Mouse (Mus musculus) heart, postnatal 10 days (tissue): Measurements from ENCODE around the gene Polrmt. TPM values are rescaled to one million over a fixed set of nuclear protein-coding genes. Genes with fewer than 3 reads are reported as not detected.
"Not testable (repeated sequence)": the region's sequence is repeated elsewhere in the genome, so short reads cannot be mapped to it uniquely, and the experiment has no call there.

Source experiments
- DNase-seq, 2 experiments: peaks; one replicate each; pipeline ENCODE4 v3.0.0; 2021
- intact Hi-C: fragments of 180-260 bp; cut with DNase I; formaldehyde crosslinking; loops from one replicate; pipeline ENCODE4 v1.15.1; 2025
- total RNA-seq, 2 experiments: library from RNA; stranded (reverse); gene quantifications; 2 replicates each; pipeline ENCODE4 v1.2.3; 2021

Polrmt gene
- total RNA-seq, 2 experiments from 2014 or later: 36.3 to 54.4 TPM

DNA sequence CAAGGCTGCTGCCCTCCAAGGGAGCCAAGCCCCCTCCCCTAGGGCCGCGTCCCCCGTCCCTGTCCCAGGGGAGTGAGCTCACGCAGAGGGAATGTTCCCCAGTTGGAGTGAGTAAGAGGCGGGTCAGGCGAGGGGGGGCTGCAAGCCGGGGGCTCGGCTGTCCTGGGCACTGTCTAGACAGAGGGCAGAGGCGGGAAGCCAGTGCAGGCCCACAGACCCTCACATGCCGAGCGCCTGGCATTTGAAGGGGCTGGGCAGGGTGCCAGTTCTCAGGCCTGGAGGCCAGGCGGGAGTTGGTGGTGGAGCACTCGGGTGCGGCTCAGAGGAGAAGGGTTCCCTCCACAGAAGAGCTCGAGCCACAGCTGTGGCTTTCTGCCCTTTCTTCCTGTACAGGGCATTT is 31.6 kb upstream of the Polrmt start:
- intact Hi-C loops: no loop called here

DNA sequence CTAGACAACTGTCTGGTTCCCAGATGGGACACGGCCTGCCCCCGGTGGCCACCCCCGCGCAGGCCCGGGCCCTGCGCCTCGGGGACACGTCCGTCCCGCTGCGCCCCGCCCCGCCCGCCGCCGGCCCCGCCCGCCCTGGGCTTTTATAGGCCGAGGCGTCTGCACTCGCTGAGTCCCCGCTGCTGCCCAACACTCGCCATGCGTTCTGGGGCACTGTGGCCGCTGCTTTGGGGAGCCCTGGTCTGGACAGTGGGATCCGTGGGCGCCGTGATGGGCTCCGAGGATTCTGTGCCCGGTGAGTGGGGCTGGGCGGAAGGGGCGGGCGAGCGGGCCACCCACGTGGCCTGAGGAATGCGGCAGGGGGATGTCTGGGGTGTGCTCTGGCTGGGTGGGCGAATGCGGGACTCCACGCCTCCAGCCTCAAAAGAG is 30.7 kb upstream of the Polrmt start, which contains the start of gene Fstl3:
Gene Fstl3, plus strand, starts transcription at position 170 of the 429 bp plus-strand sequence.
- intact Hi-C loops: no loop called here

More for the DNA sequence above, 31.6 kb upstream of the Polrmt start:
- DNase-seq: peak; percentile 71 to 72

GRCm38 (mm10) chr10:79774486-79775279 is 28.3 kb upstream of the Polrmt start:
- intact Hi-C loops: no loop called here
- DNase-seq: no peak

More for the DNA sequence above, 30.7 kb upstream of the Polrmt start, which contains the start of gene Fstl3:
- peak; percentile 43 to 57 for DNase-seq

DNA sequence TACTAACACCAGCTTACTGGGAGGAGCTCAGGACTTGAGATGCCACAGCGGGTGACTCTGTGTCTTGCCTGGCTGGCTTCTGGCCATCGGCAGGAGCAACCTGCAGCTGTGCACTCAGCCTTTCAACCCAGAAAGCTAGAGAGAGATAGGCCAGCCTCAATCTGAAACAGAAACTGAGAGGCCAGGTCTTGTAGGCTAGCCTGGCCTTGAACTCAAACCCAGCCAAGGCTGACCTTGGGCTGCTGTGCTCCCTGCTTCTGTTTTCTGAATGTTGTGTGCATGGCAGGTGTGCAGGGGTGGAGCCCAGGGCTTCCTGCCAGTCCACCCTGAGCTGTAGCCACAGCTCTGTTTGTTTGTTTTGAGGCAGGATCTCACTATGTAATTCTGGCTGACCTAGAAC is 26.8 kb upstream of the Polrmt start:
- no peak for DNase-seq
- intact Hi-C loops: no loop called here

DNA sequence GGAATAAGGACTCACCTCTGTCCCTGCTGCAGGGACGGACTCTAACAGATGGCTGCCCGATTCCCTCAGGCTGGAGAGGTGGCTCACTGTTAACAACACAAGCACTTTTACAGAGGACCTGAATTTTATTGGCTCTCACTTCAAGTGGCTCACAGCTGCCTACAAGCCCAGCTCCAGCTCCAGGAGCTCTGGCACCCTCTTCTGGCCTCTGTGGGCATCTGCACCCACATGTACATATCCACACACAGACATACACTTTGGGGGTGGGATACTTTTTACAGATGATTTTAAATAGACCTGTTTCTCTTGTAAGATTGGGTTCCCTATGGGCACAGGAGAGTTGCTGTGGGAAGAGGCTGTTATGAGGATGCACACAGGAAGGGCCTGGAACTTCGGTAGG is 25.9 kb upstream of the Polrmt start:
- no peak for DNase-seq
- intact Hi-C loops: no loop called here

DNA sequence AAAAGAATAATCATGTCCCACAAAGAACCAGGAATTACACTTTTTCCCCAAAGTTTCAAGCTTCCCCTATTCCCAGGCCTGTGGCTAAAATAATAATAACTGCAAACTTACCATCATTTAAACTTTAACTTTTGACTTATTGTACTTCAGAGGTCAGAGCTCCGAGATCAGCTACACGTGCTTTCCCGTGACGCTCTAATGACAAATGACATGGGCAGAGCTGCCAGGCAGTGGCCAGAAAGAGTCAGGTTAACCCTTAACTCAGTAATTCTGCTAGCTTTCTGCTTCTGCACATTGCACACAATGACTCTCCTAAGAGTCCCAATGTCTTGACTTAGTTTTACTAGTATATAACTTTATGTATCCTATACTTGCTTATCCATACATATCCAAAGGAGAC is 22.9 kb upstream of the Polrmt start:
- intact Hi-C loops: loop anchor here (2.0 kb wide), 1 partner anchor 43 kb away; no protein-coding TSS in a partner anchor

DNA sequence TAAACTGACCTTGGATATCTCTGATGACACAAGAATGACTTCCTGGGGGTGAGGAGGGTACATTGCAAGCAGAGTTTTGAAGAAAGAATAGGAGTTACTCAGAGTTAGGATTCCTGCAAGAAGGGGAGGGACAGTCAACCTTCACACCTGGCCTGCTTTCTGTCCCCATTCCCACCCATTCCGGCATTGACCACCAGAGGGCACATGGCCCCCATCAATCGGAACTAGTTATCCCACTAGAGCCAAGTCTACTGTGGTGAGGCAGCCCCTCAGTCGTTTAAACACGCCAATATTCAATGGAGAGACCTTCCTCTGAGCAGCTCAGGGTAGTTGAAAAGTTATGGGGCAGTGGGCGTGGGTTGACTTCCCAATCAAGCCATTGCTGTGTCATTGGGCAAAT is 22.0 kb upstream of the Polrmt start:
- peak; percentile 79 to 84 for DNase-seq
- intact Hi-C loops: loop anchor here (1.0 to 2.0 kb wide), 2 partner anchors 20 to 44 kb away; no protein-coding TSS in a partner anchor

More for the DNA sequence above, 22.9 kb upstream of the Polrmt start:
- no peak for DNase-seq

DNA sequence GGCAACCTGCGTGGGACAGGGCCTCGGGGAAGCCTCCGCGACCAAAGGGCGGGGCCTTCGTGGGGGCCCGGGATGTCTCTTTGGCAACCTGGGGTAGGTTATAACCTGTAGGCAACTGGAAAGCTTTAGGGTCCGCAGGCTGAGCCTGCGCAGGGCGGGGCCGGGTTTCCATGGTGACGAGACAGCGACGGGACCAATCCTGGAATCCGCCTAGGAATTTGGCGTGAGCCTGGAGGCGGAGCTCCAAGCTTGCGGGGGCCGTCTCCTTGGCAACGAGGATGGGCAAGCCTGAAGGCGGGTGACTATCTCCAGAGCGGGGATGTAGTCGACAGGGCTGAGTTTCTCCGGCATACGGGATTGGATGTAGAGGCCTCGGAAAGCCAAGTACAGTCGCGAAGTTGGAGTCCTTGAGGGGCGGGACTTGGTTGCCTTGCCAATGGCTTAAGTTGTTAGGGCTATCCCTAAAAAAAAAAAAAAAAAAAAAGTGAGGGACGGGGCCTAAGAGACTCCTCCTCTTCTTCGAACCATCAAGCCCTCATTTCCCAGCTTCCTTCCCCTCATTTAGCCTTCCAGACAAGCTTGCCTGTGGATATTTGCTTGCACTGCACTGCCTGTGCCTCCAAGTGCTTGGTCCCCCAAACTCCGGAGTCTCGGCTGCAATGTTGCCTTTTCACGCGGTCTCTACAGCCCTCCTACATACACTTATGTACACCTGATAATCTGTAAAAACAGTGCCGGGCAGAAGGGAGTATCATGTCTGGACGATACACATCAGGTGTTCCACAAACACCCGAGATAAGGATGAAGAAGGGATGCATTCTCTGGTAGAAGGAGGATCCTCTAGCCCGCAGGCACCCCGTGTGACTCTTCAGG is 21.2 kb upstream of the Polrmt start:
- intact Hi-C loops: loop anchor here (1.0 to 2.0 kb wide), 2 partner anchors 21 to 45 kb away; no protein-coding TSS in a partner anchor
- peak; percentile 94 for DNase-seq

DNA sequence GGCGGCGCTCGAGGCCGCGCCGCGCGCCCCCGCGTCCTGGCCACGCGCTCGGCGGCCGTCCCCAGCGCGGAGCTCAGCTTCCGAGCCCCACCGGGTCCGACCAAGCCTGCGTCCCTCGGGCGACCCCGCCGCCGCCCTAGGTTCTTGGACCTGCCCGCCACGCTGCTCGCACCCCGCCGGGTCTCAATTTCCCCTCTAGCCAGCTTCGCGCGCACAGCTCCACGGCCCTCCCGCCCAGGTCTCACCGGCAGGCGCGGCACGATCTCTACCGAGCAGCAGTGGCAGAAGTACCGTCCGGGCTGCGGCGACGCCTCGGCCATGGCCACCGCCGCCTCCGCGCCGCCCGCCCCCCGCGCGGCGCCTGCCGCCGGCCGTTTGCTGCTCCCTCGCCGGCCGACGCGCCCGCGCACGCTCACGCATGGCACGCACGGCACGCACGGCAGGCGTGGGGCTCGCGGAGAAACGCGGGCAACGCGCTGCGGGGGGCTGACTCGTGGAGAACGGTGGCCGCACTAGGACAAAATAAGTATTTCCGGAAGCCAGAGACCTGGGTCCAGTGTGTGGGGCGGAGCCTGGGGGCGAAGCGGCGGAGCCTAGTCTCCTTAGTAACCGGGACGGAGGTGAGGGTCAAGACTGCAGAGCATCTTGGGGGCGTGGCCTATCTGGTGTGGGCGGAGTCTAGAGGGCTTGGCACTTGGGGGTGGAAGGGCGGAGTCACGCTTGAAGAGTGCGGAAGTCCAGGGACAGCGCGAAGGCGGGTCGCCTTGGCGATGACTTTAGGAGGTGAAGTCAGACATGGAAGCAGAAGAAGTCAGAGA is 20.3 kb upstream of the Polrmt start, which contains the start of gene Rnf126:
Gene Rnf126, minus strand, starts transcription at position 445 of the 818 bp plus-strand sequence.
- DNase-seq: peak; percentile 99 to 100
- intact Hi-C loops: no loop called here

DNA sequence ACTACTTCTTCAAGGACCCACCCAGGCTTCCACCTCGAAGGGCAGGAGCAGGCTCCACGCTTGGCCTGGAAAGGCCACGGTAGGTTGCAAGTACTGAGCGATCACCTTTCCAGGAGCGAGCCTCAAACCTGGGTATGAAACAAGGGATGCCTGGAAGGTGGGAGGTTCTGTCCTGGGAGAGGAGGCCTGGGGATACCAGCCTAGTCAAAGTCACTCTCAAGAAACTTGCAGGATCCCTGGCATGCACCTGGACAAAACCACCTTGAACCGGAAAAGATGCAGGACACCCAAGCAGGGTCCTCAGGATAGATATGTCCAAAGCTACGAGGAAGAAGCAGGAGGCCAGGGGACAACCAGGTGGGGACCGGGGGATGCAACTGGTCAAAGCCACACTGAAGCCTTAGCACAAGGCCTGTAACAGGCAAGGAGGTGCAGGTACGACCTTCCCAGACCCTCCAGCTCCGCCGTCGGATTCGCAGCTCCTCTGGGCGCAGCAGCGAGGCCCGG is 19.7 kb upstream of the Polrmt start:
- DNase-seq: no peak
- intact Hi-C loops: no loop called here

GRCm38 (mm10) chr10:79765228-79765745 is 18.9 kb upstream of the Polrmt start:
- intact Hi-C loops: no loop called here

DNA sequence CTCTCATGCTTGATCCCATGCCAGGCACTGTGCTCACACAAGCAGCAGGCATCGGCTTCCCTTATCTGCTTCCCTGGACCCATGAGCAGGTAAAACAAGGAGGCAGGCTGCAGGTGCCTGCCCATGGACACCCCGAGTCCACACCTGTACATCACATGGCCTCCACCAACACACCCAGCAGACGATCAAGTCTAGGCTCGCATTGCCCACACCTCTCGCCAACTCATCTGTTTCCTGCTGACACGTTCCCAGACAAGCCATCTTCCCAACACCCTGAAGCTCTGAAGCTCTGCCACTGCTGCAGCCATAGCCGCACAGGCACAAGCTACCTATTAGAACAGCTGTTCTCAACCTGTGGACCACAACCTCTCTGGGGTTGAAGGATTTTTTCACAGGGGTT is 17.9 kb upstream of the Polrmt start:
- DNase-seq: peak in 1 of 2 experiments; percentile 48
- intact Hi-C loops: no loop called here

More at GRCm38 (mm10) chr10:79765228-79765745, 18.9 kb upstream of the Polrmt start:
- DNase-seq: no peak

DNA sequence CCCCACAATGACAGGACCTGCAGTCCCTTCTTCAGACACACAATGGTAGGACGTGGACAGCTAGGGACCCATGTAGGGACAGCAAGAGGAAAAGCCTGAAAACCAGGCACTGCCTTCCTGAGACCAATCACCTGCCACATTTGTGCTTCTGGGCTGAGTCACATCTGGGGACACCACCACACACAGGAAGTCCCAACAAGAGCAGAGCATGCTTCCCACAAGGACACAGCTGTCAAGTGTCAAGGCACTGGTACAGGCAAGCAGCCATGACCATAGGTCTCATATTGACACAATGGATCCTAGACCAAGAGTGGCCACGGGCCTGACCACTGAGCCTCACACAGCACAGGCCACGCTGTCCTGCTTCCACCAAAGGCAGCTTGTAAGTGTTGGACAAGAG is 16.5 kb upstream of the Polrmt start:
- DNase-seq: no peak
- intact Hi-C loops: no loop called here

DNA sequence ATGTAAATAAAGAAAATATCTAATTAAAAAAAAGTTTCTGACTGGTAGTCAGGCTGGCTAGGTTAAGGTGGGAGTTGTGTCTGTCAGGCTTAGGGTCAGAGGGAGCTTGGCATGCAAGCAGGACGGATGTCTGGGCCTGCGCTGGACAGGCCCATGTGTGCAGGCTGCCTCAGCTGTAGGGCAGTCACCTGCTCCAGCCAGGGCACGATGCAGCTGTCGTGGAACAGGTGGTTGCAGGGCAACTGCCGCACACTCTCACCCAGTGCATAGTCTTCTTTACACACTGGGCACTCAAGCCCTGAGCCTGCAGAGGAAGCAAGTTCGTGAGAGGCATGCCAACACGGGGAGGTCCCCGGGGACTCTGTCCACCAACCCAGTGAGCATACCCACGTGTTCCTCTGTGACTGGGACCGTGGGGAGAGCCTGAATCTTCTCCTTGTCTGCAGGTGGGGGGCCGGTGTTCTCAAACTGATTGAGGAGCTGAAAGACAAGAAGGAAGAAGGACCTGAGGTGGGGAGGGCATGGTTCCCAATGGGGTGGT is 14.3 kb upstream of the Polrmt start:
- intact Hi-C loops: no loop called here

DNA sequence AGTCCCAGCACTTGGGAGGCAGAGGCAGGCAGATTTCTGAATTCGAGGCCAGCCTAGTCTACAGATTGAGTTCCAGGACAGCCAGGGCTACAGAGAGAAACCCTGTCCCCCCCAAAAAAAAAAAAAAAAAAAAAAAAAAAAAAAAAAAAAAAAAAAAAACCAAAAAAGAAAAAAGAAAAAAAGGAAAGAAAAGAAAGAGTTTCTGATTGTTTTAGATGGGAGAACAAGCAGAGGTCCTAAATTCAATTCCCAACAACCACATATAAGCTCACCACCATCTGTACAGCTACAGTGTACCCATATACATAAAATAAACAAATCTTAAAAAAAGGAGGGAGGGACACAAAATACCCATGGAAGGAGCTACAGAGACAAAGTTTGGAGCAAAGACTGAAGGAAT is 13.3 kb upstream of the Polrmt start:
- intact Hi-C loops, DNase-seq: not testable (repeated sequence)

More for the DNA sequence above, 14.3 kb upstream of the Polrmt start:
- no peak for DNase-seq

- intact Hi-C loops: no loop called here
- no peak for DNase-seq
Measured at GRCm38 (mm10) chr10:79756660-79757059, 10.3 kb upstream of the Polrmt start.

DNA sequence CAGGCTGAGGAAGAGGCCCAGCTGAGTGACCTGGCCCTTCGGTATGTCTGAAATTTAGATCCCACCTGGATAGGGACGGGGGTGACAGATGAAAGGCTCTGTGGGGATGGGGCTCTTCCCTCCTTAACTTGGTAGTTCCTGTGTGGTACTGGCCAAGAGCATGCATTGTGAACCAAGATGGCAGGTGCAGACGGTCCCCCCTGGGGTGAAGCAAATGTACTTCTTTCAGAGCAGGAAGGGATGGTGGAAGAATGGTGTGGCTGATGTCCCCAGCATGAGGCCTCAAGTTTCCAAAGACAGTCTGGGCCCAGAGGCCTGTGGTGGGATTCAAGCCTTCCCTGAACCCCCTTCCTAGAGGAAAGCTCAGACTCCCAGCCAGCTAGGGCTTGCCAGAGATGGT is 9.5 kb upstream of the Polrmt start:
- intact Hi-C loops: no loop called here
- no peak for DNase-seq

- intact Hi-C loops: no loop called here
- peak; percentile 57 to 66 for DNase-seq
Measured at GRCm38 (mm10) chr10:79754856-79755516, 8.6 kb upstream of the Polrmt start, which contains the start of gene Fgf22. Gene Fgf22, plus strand, starts transcription at chr10:79755076.

- intact Hi-C loops: no loop called here
Measured at GRCm38 (mm10) chr10:79748496-79748895, 2.1 kb upstream of the Polrmt start.

More at GRCm38 (mm10) chr10:79748496-79748895, 2.1 kb upstream of the Polrmt start:
- DNase-seq: no peak
